Mouse (Mus musculus) ES-Bruce4 (cell line): ENCODE results near the gene Nrip3.

Experiments used
- CTCF ChIP-seq: IDR thresholded peaks from one replicate; pipeline ENCODE4 v1.8.1; 2011; ENCODE audit warnings: low read depth, low read length
- EP300 ChIP-seq: IDR thresholded peaks from 2 replicates; pipeline ENCODE4 v1.6.1; 2011; ENCODE audit warnings: low read depth, low read length; ENCODE audit not compliant: insufficient read depth
- POLR2A ChIP-seq: IDR thresholded peaks from one replicate; pipeline ENCODE4 v1.8.1; 2011; ENCODE audit warnings: low read length; ENCODE audit not compliant: insufficient read depth

DNA sequence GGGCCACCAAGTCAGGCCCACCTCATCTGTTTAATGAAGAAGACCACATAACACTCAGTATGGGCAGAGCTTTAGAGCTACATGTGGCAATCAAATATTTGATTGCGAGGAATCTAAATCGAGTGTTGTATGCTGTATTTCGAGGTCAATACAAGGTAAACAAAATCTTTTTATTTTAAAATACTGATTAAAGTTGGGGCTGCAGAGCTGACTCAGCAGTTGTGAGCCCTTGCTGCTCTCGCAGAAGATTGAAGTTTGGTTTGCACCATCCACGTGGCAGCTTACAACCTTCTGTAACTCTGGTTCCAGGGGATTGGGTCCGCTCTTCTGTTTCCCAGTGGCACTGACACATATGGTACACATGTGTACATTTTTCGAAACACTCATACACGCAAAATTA is 27.8 kb downstream of the Nrip3 start:
- no peak for TF ChIP-seq CTCF
- no peak for TF ChIP-seq POLR2A
- no peak for TF ChIP-seq EP300
